Mouse (Mus musculus): ENCODE data around the gene Nab2.

- TF ChIP-seq CTCF (conservative IDR thresholded peaks at IDR 0.05; ENCODE audit: low read length): peak; percentile 70
- TF ChIP-seq POU5F1 (IDR thresholded peaks at IDR 0.05; ENCODE audit: borderline replicate concordance, low read length): no peak
Observed at GRCm38 (mm10) chr10:127691053-127691452, 22.7 kb upstream of the Nab2 start.
